Mouse (Mus musculus): ENCODE measurements around the gene Angptl7. TPM values are rescaled to one million over a fixed set of nuclear protein-coding genes. Genes with fewer than 3 reads are reported as not detected.

Angptl7 gene
- polyA plus RNA-seq, 1 experiment from 2014 or later, result 0.89 TPM

Other genes with a start within 250 kb of the Angptl7 start
- 0.28 and 0.59 TPM in 2 replicates for gene Disp3, start 212.5 kb downstream of the Angptl7 start, polyA plus RNA-seq (2016; fragmentation: Nextera tagmentation; extraction: Ambion mirVana)
- 21.1 and 21.8 TPM in 2 replicates for gene Ubiad1, start 55.7 kb downstream of the Angptl7 start, polyA plus RNA-seq (2016; fragmentation: Nextera tagmentation; extraction: Ambion mirVana)
- gene Mtor, start 51.8 kb downstream of the Angptl7 start, polyA plus RNA-seq (2016; fragmentation: Nextera tagmentation; extraction: Ambion mirVana), result 19.3 and 19.7 TPM in 2 replicates
- gene Exosc10, start 58.0 kb upstream of the Angptl7 start, polyA plus RNA-seq (2016; fragmentation: Nextera tagmentation; extraction: Ambion mirVana), result 110 and 113 TPM in 2 replicates
- 190 and 198 TPM in 2 replicates for gene Srm, start 91.0 kb upstream of the Angptl7 start, polyA plus RNA-seq (2016; fragmentation: Nextera tagmentation; extraction: Ambion mirVana)
- gene Masp2, start 102.1 kb upstream of the Angptl7 start, polyA plus RNA-seq (2016; fragmentation: Nextera tagmentation; extraction: Ambion mirVana), result 0.10 and 0.24 TPM in 2 replicates
- gene Tardbp, start 126.6 kb upstream of the Angptl7 start, polyA plus RNA-seq (2016; fragmentation: Nextera tagmentation; extraction: Ambion mirVana), result 398 and 416 TPM in 2 replicates
- not detected in 2 replicates for gene Gm572, start 142.9 kb upstream of the Angptl7 start, polyA plus RNA-seq (2016; fragmentation: Nextera tagmentation; extraction: Ambion mirVana)